In the genomic region with DNA sequence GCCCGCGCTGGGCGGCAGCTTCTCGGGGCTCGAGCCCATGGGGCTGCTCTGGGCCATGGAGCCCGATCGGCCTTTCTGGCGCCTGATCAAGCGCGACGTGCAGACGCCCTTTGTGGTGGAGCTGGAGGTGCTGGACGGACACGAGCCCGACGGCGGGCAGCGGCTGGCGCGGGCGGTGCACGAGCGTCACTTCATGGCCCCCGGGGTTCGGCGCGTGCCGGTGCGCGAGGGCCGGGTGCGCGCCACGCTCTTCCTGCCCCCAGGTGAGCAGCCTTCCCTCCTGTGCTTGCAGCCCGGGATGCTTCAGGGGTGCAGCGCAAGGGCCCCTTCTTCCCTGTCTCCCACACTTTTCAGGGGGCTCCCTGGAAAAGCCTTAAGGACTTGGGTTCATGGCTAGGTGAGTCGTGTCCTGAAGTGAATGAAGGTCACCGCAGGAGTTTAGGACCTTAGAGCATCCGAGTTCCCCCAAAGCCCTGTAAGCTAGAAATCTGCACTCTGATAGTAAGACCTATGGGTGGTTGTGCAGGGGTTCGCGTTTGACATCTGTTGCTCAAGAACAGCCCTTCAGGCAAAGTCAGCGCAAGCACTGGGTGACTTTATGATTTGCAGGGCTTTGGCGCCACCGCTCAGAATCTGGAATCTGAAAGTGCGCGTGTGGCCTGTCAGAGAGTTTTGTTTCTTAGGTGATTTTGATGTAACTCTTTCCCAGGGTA, we compare ENCODE assay signal across 8 mouse cellular contexts. TPM values are rescaled to one million over a fixed set of nuclear protein-coding genes. Genes with fewer than 3 reads are reported as not detected.
DNase-seq lines count a peak whose midpoint lies in the region; ATAC-seq and TF ChIP-seq lines count a peak whose summit lies in the region.

No protein-coding gene starts in this region.

- peak overlapping the region; percentile 69 for H3K4me2 ChIP-seq in heart, embryonic 12.5 days
- H3K4me2 ChIP-seq in kidney, postnatal 0 days (ENCODE audit: low read length) = peak overlapping the region; percentile 72
- peak overlapping the region; percentile 62 for H3K4me2 ChIP-seq in midbrain, embryonic 11.5 days

- TF ChIP-seq CTCF in bone marrow macrophage, adult 2 months (IDR thresholded peaks at IDR 0.05; ENCODE audit: low read depth, low read length) = no peak
- TF ChIP-seq CTCF in kidney, postnatal 0 days (IDR thresholded peaks at IDR 0.05; ENCODE audit: low read depth) = peak; percentile 19; the same call in 1 of the 2 replicates

- H3K27ac ChIP-seq in bone marrow macrophage, adult 2 months (ENCODE audit: insufficient read depth, low read depth, low read length) = no peak overlapping the region
- no peak overlapping the region for H3K27ac ChIP-seq in heart, embryonic 12.5 days (ENCODE audit: poor library complexity, severe bottlenecking)
- 0 out of 2 replicates have a peak overlapping the region, but pooled peaks have one; percentile 54 for H3K27ac ChIP-seq in kidney, postnatal 0 days
- no peak overlapping the region for H3K27ac ChIP-seq in midbrain, embryonic 11.5 days (ENCODE audit: low read depth, low read length)

- H3K4me1 ChIP-seq in bone marrow macrophage, adult 2 months (ENCODE audit: control insufficient read depth, insufficient read depth, low read length) = peaks cover 2% of the 10 kb centered on the region; the same call in 1 of the 2 replicates
- H3K4me1 ChIP-seq in heart, embryonic 12.5 days (replicated peaks) = peaks cover 8% of the 10 kb centered on the region; the same call in 1 of the 2 replicates
- H3K4me1 ChIP-seq in kidney, postnatal 0 days (replicated peaks; ENCODE audit: insufficient read depth, low read length) = no peaks in the 10 kb centered on the region
- no peaks in the 10 kb centered on the region for H3K4me1 ChIP-seq in midbrain, embryonic 11.5 days (ENCODE audit: control insufficient read depth, insufficient read depth, low read length)

- peak overlapping the region; percentile 71 for H3K9ac ChIP-seq in heart, embryonic 12.5 days
- H3K9ac ChIP-seq in kidney, postnatal 0 days (ENCODE audit: low read depth, low read length) = peak overlapping the region; percentile 43; the same call in 1 of the 2 replicates
- peak overlapping the region; percentile 48 for H3K9ac ChIP-seq in midbrain, embryonic 11.5 days (ENCODE audit: low read length)

- peak overlapping the region; percentile 52 for H3K4me3 ChIP-seq in bone marrow macrophage, adult 2 months (ENCODE audit: insufficient read depth, low read length)
- H3K4me3 ChIP-seq in heart, embryonic 12.5 days = peak overlapping the region; percentile 44
- peak overlapping the region; percentile 29 for H3K4me3 ChIP-seq in kidney, postnatal 0 days (replicated peaks; ENCODE audit: low read depth, low read length)
- peak overlapping the region; percentile 36 for H3K4me3 ChIP-seq in midbrain, embryonic 11.5 days (ENCODE audit: low read depth, low read length)

- H3K27me3 ChIP-seq in heart, embryonic 12.5 days (replicated peaks) = peaks cover 25% of the 10 kb centered on the region
- H3K27me3 ChIP-seq in kidney, postnatal 0 days (ENCODE audit: insufficient read depth, low read length) = 0 out of 2 replicates have a peak, but pooled peaks cover 3% of the 10 kb centered on the region
- H3K27me3 ChIP-seq in midbrain, embryonic 11.5 days (ENCODE audit: control insufficient read depth, insufficient read depth, low read length) = peaks cover 15% of the 10 kb centered on the region

- no peak for TF ChIP-seq POLR2A in bone marrow macrophage, adult 2 months (IDR thresholded peaks at IDR 0.05; ENCODE audit: borderline replicate concordance, low read depth, low read length)

- 2% methylated on average over 41 of the region's 46 CpGs for WGBS in heart, embryonic 12.5 days
- WGBS in kidney, postnatal 0 days = 2% methylated on average over 36 of the region's 46 CpGs
- 4% methylated on average over 28 of the region's 46 CpGs for WGBS in midbrain, embryonic 11.5 days

- H3K36me3 ChIP-seq in heart, embryonic 12.5 days = no peaks in the 10 kb centered on the region
- no peaks in the 10 kb centered on the region for H3K36me3 ChIP-seq in kidney, postnatal 0 days (ENCODE audit: insufficient read depth, low read length)
- H3K36me3 ChIP-seq in midbrain, embryonic 11.5 days (ENCODE audit: control insufficient read depth, insufficient read depth, low read length) = no peaks in the 10 kb centered on the region

- ATAC-seq in heart, embryonic 12.5 days (ENCODE audit: insufficient number of reproducible peaks, low FRiP score) = no peak
- no peak for ATAC-seq in kidney, postnatal 0 days (replicated peaks; ENCODE audit: low FRiP score, low read depth)
- no peak for ATAC-seq in midbrain, embryonic 11.5 days (ENCODE audit: low FRiP score)
- ATAC-seq in CD4-positive, CD25-positive, alpha-beta regulatory T cell, adult 4 months = no peak

- DNase-seq in cerebellum, adult 18-20 months = peak; percentile 23 to 30
- no peak for DNase-seq in cerebellum, postnatal 4 days (ENCODE audit: low spot score in 2 of 2)
- DNase-seq in kidney, postnatal 0 days (ENCODE audit: low spot score) = peak; percentile 53
- peak; percentile 94 for DNase-seq in midbrain, embryonic 11.5 days (ENCODE audit: low spot score, missing footprints)
- no peak for DNase-seq in MN1 (ENCODE audit: low spot score)

- no peaks in the 10 kb centered on the region for H3K9me3 ChIP-seq in heart, embryonic 12.5 days (replicated peaks)
- H3K9me3 ChIP-seq in kidney, postnatal 0 days (replicated peaks; ENCODE audit: low read length) = no peaks in the 10 kb centered on the region
- no peaks in the 10 kb centered on the region for H3K9me3 ChIP-seq in midbrain, embryonic 11.5 days (ENCODE audit: control insufficient read depth, low read length)

RNA-seq across cellular contexts. Expression of a gene that starts 1.9 kb away (rescaled TPM):
- polyA plus RNA-seq in bone marrow macrophage, adult 2 months (2012; ENCODE audit: insufficient read depth, insufficient read length, missing spikeins) = not detected in 2 replicates
- 0.27 and 0.64 TPM in 2 replicates for polyA plus RNA-seq in heart, embryonic 12.5 days (2016; fragmentation: Nextera tagmentation; extraction: Ambion mirVana)
- 9.3 and 9.5 TPM in 2 replicates for polyA plus RNA-seq in kidney, postnatal 0 days (2015; fragmentation: Nextera tagmentation; extraction: Ambion mirVana)
- 0.18 and 0.39 TPM in 2 replicates for polyA plus RNA-seq in midbrain, embryonic 11.5 days (2014; fragmentation: Nextera tagmentation; extraction: Ambion mirVana)
- polyA plus RNA-seq in CD4-positive, CD25-positive, alpha-beta regulatory T cell, adult 4 months (2017; shearing (Covaris generic)) = not detected

RNA-seq across cellular contexts. Expression of a gene that starts 15.1 kb away (rescaled TPM):
- not detected in 2 replicates for polyA plus RNA-seq in bone marrow macrophage, adult 2 months (2012; ENCODE audit: insufficient read depth, insufficient read length, missing spikeins)
- polyA plus RNA-seq in heart, embryonic 12.5 days (2016; fragmentation: Nextera tagmentation; extraction: Ambion mirVana) = not detected in 2 replicates
- polyA plus RNA-seq in kidney, postnatal 0 days (2015; fragmentation: Nextera tagmentation; extraction: Ambion mirVana) = not detected in 2 replicates
- polyA plus RNA-seq in midbrain, embryonic 11.5 days (2014; fragmentation: Nextera tagmentation; extraction: Ambion mirVana) = not detected in 2 replicates
- not detected for polyA plus RNA-seq in CD4-positive, CD25-positive, alpha-beta regulatory T cell, adult 4 months (2017; shearing (Covaris generic))

RNA-seq across cellular contexts. Expression of a gene that starts 15.3 kb away (rescaled TPM):
- polyA plus RNA-seq in bone marrow macrophage, adult 2 months (2012; ENCODE audit: insufficient read depth, insufficient read length, missing spikeins) = not detected in 2 replicates
- polyA plus RNA-seq in heart, embryonic 12.5 days (2016; fragmentation: Nextera tagmentation; extraction: Ambion mirVana) = 0.22 TPM in 1 of 2 replicates, not detected in the other
- not detected in 2 replicates for polyA plus RNA-seq in kidney, postnatal 0 days (2015; fragmentation: Nextera tagmentation; extraction: Ambion mirVana)
- polyA plus RNA-seq in midbrain, embryonic 11.5 days (2014; fragmentation: Nextera tagmentation; extraction: Ambion mirVana) = not detected in 2 replicates
- polyA plus RNA-seq in CD4-positive, CD25-positive, alpha-beta regulatory T cell, adult 4 months (2017; shearing (Covaris generic)) = not detected

RNA-seq across cellular contexts. Expression of a gene that starts 15.7 kb away (rescaled TPM):
- polyA plus RNA-seq in bone marrow macrophage, adult 2 months (2012; ENCODE audit: insufficient read depth, insufficient read length, missing spikeins) = 0.09 and 0.36 TPM in 2 replicates
- 0.36 and 0.64 TPM in 2 replicates for polyA plus RNA-seq in heart, embryonic 12.5 days (2016; fragmentation: Nextera tagmentation; extraction: Ambion mirVana)
- 17.5 and 20.7 TPM in 2 replicates for polyA plus RNA-seq in kidney, postnatal 0 days (2015; fragmentation: Nextera tagmentation; extraction: Ambion mirVana)
- polyA plus RNA-seq in midbrain, embryonic 11.5 days (2014; fragmentation: Nextera tagmentation; extraction: Ambion mirVana) = 0.10 and 0.22 TPM in 2 replicates
- under 1 TPM in 1 of 2 experiments, not detected in 1; 0.11 TPM for polyA plus RNA-seq in CD4-positive, CD25-positive, alpha-beta regulatory T cell, adult 4 months (2017; shearing (Covaris generic))

RNA-seq across cellular contexts. Expression of a gene that starts 44.5 kb away (rescaled TPM):
- polyA plus RNA-seq in bone marrow macrophage, adult 2 months (2012; ENCODE audit: insufficient read depth, insufficient read length, missing spikeins) = 13.0 and 14.5 TPM in 2 replicates
- 20.0 and 21.3 TPM in 2 replicates for polyA plus RNA-seq in heart, embryonic 12.5 days (2016; fragmentation: Nextera tagmentation; extraction: Ambion mirVana)
- 176 and 184 TPM in 2 replicates for polyA plus RNA-seq in kidney, postnatal 0 days (2015; fragmentation: Nextera tagmentation; extraction: Ambion mirVana)
- 47.5 and 48.5 TPM in 2 replicates for polyA plus RNA-seq in midbrain, embryonic 11.5 days (2014; fragmentation: Nextera tagmentation; extraction: Ambion mirVana)
- not detected for polyA plus RNA-seq in CD4-positive, CD25-positive, alpha-beta regulatory T cell, adult 4 months (2017; shearing (Covaris generic))

Comparison
In these comparisons a context has a peak if more than half of its experiments do, and no peak if none do; other contexts are left out.
1. DNase-seq: peak in cerebellum, adult 18-20 months (2 of 2), kidney, postnatal 0 days (single experiment) and midbrain, embryonic 11.5 days (single experiment); none in cerebellum, postnatal 4 days (0 of 2) and MN1 (single experiment).
2. Peak in every context shown above with its lines, with median percentiles within 50 percentile points of each other: H3K4me3 ChIP-seq, H3K4me2 ChIP-seq and H3K9ac ChIP-seq.